Mouse (Mus musculus) heart, embryonic 16.5 days (tissue): ENCODE data around the gene Tpd52l2. TPM values are rescaled to one million over a fixed set of nuclear protein-coding genes. Genes with fewer than 3 reads are reported as not detected.

Experiments
- ATAC-seq: fragments of 200-750 bp; cut with Nextera tagmentation; replicated peaks from 2 replicates; pipeline ENCODE4 v1.8.0; 2017; ENCODE audit warnings: moderate number of reproducible peaks; ENCODE audit not compliant: insufficient read depth, low FRiP score; ENCODE audit errors: extremely low read depth
- H3K27ac ChIP-seq: fragments of 300-500 bp; sonication (generic); 2 replicates; pipeline ENCODE4 v1.5.1; 2014; ENCODE audit warnings: mild to moderate bottlenecking, low read length, control low read depth, moderate library complexity
- H3K27me3 ChIP-seq: fragments of 300-500 bp; sonication (generic); 2 replicates; pipeline ENCODE4 v1.6.1; 2014; ENCODE audit warnings: low read length, mixed read lengths; ENCODE audit not compliant: control insufficient read depth, insufficient read depth
- H3K36me3 ChIP-seq: fragments of 300-500 bp; sonication (generic); 2 replicates; pipeline ENCODE4 v1.6.1; 2014; ENCODE audit not compliant: control insufficient read depth, insufficient read depth
- H3K4me1 ChIP-seq: fragments of 300-500 bp; sonication (generic); 2 replicates; pipeline ENCODE4 v1.6.1; 2014; ENCODE audit warnings: low read length, mixed read lengths; ENCODE audit not compliant: control insufficient read depth, insufficient read depth
- H3K4me2 ChIP-seq: fragments of 300-500 bp; sonication (generic); 2 replicates; pipeline ENCODE4 v1.6.1; 2014; ENCODE audit warnings: low read depth, mild to moderate bottlenecking, control low read depth, low read length
- H3K4me3 ChIP-seq: fragments of 300-500 bp; sonication (generic); 2 replicates; pipeline ENCODE4 v1.5.1; 2014; ENCODE audit warnings: mild to moderate bottlenecking, control low read depth, low read length
- H3K9ac ChIP-seq: fragments of 300-500 bp; sonication (generic); 2 replicates; pipeline ENCODE4 v1.6.1; 2014; ENCODE audit warnings: low read length, control low read depth
- H3K9me3 ChIP-seq: fragments of 300-500 bp; sonication (generic); replicated peaks from 2 replicates; pipeline ENCODE4 v1.6.1; 2016; ENCODE audit warnings: low read length; ENCODE audit not compliant: control insufficient read depth
- WGBS: fragments of 180-500 bp; shearing (Covaris S2); extraction: QIAGEN DNeasy Blood & Tissue Kit; methylation state at CpG from one replicate; pipeline ENCODE4 v1.1.7; 2014; 5-methylcytosine and 5-hydroxymethylcytosine counted together
- polyA plus RNA-seq: library from polyadenylated mRNA; unstranded; fragments of >200 nt; fragmentation: Nextera tagmentation; extraction: Ambion mirVana; gene quantifications from 2 replicates; pipeline ENCODE4 v1.2.1, GENCODE M21; 2015

Tpd52l2 gene
- polyA plus RNA-seq: 123 and 125 TPM in 2 replicates

- H3K9ac ChIP-seq: peak within 1 kb of the TSS; percentile 95
- peaks cover 15% of the 10 kb centered on the region for H3K4me1 ChIP-seq
- peak within 1 kb of the TSS; percentile 94 for H3K4me3 ChIP-seq
- under 1% methylated on average over 46 of the region's 46 CpGs for WGBS
- ATAC-seq: peak; percentile 97
- H3K27me3 ChIP-seq: no peaks in the 10 kb centered on the region
- H3K27ac ChIP-seq: peak within 1 kb of the TSS; percentile 95
- peak within 1 kb of the TSS; percentile 97 for H3K4me2 ChIP-seq
- H3K9me3 ChIP-seq: no peaks in the 10 kb centered on the region
- peaks cover 17% of the 10 kb centered on the region for H3K36me3 ChIP-seq
These were observed at the start of gene Tpd52l2 for GRCm38 (mm10) chr2:181496831-181497547. TSS of gene Tpd52l2 (plus strand) at chr2:181497142.

DNA sequence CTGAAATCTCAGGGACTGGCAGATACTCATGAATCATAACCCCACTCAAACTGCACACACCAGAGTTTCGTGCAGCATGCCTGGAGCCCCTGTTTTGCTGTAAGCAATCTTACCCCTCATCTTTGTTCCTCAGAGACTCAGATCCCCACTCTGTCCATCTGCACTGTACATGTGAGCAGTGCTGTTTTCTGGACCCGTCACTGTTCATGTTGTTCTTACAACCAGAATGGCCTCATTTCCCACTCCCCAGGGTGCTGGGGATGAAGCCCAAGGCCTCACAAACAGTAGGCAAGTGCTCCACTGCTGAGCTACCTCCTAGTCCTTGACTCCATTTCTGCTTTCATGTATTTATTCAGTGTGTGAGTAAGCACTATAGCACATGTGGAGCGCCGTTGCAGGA lies 44.8 kb upstream of the Tpd52l2 start:
- no peaks in the 10 kb centered on the region for H3K27me3 ChIP-seq
- 79% methylated on average over 4 of the region's 4 CpGs for WGBS
- H3K4me3 ChIP-seq: no peak overlapping the region
- H3K9ac ChIP-seq: no peak overlapping the region
- no peaks in the 10 kb centered on the region; the same call in 1 of the 2 replicates for H3K4me1 ChIP-seq
- H3K27ac ChIP-seq: no peak overlapping the region
- no peak overlapping the region for H3K4me2 ChIP-seq
- no peaks in the 10 kb centered on the region; the same call in 1 of the 2 replicates for H3K9me3 ChIP-seq
- H3K36me3 ChIP-seq: no peaks in the 10 kb centered on the region
- no peak for ATAC-seq

DNA sequence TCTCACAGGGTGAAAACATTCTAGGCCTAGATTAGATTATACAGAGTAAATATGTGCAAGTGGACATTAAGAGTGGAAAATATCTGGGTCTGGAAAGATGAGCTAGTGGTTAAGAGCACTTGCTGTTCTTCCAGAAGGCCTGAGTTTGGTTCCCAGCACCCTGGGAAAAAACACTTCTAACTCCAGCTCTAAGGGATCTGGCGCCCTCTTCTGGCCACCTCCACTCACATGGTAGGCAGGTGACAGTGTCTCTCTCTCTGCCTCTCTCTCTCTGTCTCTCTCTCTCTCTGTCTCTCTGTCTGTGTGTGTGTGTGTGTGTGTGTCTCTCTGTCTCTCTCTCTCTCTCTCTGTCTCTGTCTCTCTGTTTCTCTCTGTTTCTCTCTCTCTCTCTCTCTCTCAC lies 43.7 kb upstream of the Tpd52l2 start:
- no peaks in the 10 kb centered on the region for H3K36me3 ChIP-seq
- no peaks in the 10 kb centered on the region; the same call in 1 of the 2 replicates for H3K9me3 ChIP-seq
- H3K4me3 ChIP-seq: no peak overlapping the region
- ATAC-seq: no peak
- no peak overlapping the region for H3K9ac ChIP-seq
- no peak overlapping the region for H3K4me2 ChIP-seq
- H3K27me3 ChIP-seq: no peaks in the 10 kb centered on the region
- H3K4me1 ChIP-seq: peaks cover 4% of the 10 kb centered on the region
- no peak overlapping the region for H3K27ac ChIP-seq
- 67% methylated on average over 1 of the region's 1 CpGs for WGBS

GRCm38 (mm10) chr2:181455899-181456298 lies 41.0 kb upstream of the Tpd52l2 start:
- no peaks in the 10 kb centered on the region for H3K27me3 ChIP-seq
- H3K4me2 ChIP-seq: no peak overlapping the region
- H3K9ac ChIP-seq: no peak overlapping the region
- WGBS: 58% methylated on average over 2 of the region's 2 CpGs
- no peaks in the 10 kb centered on the region; the same call in 1 of the 2 replicates for H3K9me3 ChIP-seq
- H3K4me1 ChIP-seq: peaks cover 11% of the 10 kb centered on the region
- ATAC-seq: no peak
- H3K27ac ChIP-seq: no peak overlapping the region
- H3K4me3 ChIP-seq: no peak overlapping the region
- H3K36me3 ChIP-seq: no peaks in the 10 kb centered on the region

DNA sequence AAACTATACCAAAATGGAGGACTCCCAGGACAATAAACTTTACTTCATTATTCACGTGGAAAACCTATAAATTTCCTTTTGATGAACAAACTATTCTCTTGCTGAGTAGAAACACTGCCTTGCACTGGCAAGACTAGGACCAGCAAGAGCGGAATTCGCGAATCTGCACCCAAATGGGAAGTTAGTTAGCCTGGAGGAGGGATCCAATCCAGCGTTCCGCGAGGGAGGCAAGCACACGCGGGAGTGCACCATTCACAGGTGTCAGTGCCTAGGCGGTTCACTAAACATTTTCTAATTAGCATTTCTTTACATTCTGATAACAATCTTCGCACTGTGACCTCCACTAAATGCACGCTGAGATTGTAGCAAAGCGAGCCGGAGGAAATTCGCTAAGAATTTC lies 39.1 kb upstream of the Tpd52l2 start:
- 6% methylated on average over 15 of the region's 15 CpGs for WGBS
- ATAC-seq: no peak
- no peaks in the 10 kb centered on the region; the same call in 1 of the 2 replicates for H3K9me3 ChIP-seq
- H3K4me1 ChIP-seq: peaks cover 12% of the 10 kb centered on the region
- H3K4me2 ChIP-seq: peak overlapping the region; percentile 99
- peak overlapping the region; percentile 87 for H3K9ac ChIP-seq
- H3K27ac ChIP-seq: no peak overlapping the region
- peaks cover 3% of the 10 kb centered on the region; the same call in 1 of the 2 replicates for H3K27me3 ChIP-seq
- H3K36me3 ChIP-seq: no peaks in the 10 kb centered on the region
- peak overlapping the region; percentile 82 for H3K4me3 ChIP-seq

DNA sequence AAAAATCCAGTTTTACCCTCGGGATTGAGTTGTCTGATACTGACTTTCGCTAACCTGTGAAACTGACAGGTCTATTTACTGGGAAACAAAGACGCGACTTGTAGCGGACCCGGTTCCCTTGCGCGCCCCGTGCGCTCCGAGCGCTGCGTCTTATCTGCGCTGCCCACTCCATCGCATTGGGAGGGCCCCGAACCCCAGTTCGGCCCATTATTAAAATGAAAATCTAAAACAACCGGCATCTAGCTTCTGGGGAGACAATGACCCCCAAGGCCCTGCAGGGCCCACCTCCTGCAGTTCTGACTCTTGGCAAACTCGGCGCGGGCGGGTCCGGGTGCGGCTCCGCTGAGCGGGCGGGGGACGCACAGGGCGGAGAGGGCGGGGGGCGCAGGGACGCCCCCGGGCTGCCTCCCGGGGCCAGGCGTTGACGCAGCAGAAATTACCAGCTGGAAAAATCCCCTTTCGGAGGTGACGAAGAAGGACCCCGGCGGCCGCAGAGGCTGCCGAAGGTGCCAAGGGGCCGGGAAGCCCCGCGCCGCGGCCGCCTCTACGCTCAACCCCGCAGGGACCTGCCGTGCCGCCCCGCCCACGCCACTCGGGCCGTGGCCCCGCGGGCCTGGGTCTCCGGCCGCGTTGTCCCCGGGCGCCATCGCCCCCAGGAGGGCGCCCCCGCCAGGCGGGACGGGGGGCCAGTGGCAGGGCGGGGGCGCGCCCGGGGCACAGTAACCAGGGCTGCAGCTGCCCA lies 38.4 kb upstream of the Tpd52l2 start:
- Histone ChIP-seq H3K4me3 (peak overlapping the region; percentile 82), H3K27me3 (peaks cover 3% of the 10 kb centered on the region; the same call in 1 of the 2 replicates), H3K9me3 (no peaks in the 10 kb centered on the region), H3K4me1 (peaks cover 12% of the 10 kb centered on the region), H3K9ac (peak overlapping the region; percentile 87), H3K36me3 (no peaks in the 10 kb centered on the region), H3K27ac (peak overlapping the region; percentile 80), H3K4me2 (peak overlapping the region; percentile 99)
- under 1% methylated on average over 71 of the region's 72 CpGs for WGBS
- ATAC-seq: no peak; the same call in 1 of the 2 replicates

DNA sequence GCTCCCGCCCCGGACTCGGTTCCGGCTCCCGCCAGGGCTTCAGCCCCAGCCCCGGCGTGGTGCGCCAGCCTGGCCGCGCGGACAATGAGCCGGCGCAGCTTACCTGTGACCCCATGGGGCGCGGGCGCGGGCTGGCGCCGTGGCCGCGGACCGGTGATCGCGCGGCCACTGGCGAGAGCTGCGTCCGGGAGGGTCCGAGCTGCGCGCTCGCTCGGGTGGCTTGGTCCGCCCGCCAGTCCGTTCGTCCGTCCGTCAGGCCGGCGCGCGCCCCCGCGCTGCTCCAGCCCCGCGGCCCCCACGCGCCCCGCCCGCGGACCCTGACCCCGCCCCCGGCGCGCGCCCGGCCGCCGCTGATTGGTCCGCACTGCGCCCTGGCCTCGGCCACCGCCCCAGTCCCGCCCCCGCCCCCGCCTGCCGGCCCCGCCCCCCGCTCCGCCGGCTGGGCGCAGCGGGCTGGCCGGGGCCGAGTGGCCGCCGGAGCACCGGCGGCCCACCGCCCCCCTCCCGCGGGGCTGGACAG lies 37.7 kb upstream of the Tpd52l2 start, which contains the start of gene Zbtb46:
Zbtb46 (minus strand) TSS at position 274 of the 520 bp plus-strand sequence.
- no peaks in the 10 kb centered on the region for H3K36me3 ChIP-seq
- H3K9me3 ChIP-seq: no peaks in the 10 kb centered on the region
- peak; percentile 91 for ATAC-seq
- H3K4me1 ChIP-seq: peaks cover 12% of the 10 kb centered on the region
- WGBS: under 1% methylated on average over 66 of the region's 83 CpGs
- H3K27me3 ChIP-seq: peaks cover 3% of the 10 kb centered on the region; the same call in 1 of the 2 replicates
- H3K4me2 ChIP-seq: peak within 1 kb of the TSS; percentile 99
- H3K27ac ChIP-seq: peak within 1 kb of the TSS; percentile 80
- H3K9ac ChIP-seq: peak within 1 kb of the TSS; percentile 87
- H3K4me3 ChIP-seq: peak within 1 kb of the TSS; percentile 82

DNA sequence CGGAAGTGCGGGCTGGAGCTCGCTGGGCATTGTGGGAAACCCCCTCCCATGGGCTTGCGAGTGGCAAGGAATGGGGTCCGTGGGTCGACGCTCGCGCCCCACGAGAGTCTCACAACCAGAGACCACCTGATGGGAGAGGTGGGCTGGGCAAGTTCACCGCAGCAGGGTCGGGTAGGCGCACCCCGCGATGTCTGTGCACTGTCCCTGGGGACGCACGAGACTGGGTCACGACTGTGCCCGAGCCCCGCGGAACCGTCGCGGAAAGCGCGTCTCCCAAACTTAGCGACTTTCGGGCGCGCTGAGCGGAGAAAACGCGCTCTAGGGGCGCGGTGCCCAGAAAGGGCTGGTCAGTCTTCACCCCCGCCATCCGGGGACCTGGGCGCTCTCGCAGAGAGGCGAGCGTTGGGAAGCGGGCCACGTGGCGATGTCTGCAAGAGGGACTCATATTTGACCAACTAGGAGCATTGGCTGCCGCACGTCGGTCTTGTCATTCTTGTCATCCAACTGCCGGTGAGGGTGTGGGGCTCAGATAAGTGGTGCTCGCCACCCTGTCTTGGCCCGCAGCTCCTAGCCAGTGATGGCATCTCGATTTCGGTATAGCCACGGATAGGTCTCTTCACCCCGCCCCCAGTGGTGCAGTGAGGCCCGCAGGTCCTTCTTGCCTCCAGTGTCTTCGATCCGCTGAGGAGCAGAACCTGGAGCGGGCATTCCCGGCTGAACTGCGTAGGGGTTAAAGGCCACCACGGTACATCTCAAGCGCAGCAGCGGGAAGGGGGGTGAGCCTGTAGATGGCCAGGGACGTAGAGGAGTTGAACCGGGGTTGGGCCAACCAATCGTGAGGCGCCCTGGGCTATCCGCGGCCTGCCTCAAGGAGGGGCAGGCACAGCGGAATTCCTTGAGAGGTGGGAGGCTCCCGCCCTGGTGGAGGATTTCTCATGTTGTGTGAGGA lies 37.0 kb upstream of the Tpd52l2 start:
- 1% methylated on average over 71 of the region's 71 CpGs for WGBS
- Histone ChIP-seq H3K27ac (peak overlapping the region; percentile 76), H3K36me3 (no peaks in the 10 kb centered on the region), H3K4me3 (peak overlapping the region; percentile 82), H3K9me3 (no peaks in the 10 kb centered on the region), H3K9ac (peak overlapping the region; percentile 81), H3K4me2 (peak overlapping the region; percentile 99), H3K4me1 (peaks cover 12% of the 10 kb centered on the region), H3K27me3 (peaks cover 3% of the 10 kb centered on the region; the same call in 1 of the 2 replicates)
- ATAC-seq: peak; percentile 18
